Mouse (Mus musculus) left cerebral cortex, postnatal 25 days (tissue): Measurements from ENCODE around the gene Mapt. TPM values are rescaled to one million over a fixed set of nuclear protein-coding genes. Genes with fewer than 3 reads are reported as not detected.
"Not testable (repeated sequence)": the region's sequence is repeated elsewhere in the genome, so short reads cannot be mapped to it uniquely, and the experiment has no call there.

Source experiments
- DNase-seq, 2 experiments: peaks; one replicate each; pipeline ENCODE4 v3.0.0; 2022; ENCODE audit warnings: low spot score in 2 of 2, mixed read lengths in 1 of 2
- intact Hi-C: fragments of 180-260 bp; cut with DNase I; formaldehyde crosslinking; loops from one replicate; pipeline ENCODE4 v1.15.1; 2025
- total RNA-seq, 2 experiments: library from RNA; stranded (reverse); gene quantifications; 2 replicates each; pipeline ENCODE4 v1.2.3; 2021

The Mapt gene
- total RNA-seq, 2 experiments from 2014 or later: 323 to 328 TPM

DNA sequence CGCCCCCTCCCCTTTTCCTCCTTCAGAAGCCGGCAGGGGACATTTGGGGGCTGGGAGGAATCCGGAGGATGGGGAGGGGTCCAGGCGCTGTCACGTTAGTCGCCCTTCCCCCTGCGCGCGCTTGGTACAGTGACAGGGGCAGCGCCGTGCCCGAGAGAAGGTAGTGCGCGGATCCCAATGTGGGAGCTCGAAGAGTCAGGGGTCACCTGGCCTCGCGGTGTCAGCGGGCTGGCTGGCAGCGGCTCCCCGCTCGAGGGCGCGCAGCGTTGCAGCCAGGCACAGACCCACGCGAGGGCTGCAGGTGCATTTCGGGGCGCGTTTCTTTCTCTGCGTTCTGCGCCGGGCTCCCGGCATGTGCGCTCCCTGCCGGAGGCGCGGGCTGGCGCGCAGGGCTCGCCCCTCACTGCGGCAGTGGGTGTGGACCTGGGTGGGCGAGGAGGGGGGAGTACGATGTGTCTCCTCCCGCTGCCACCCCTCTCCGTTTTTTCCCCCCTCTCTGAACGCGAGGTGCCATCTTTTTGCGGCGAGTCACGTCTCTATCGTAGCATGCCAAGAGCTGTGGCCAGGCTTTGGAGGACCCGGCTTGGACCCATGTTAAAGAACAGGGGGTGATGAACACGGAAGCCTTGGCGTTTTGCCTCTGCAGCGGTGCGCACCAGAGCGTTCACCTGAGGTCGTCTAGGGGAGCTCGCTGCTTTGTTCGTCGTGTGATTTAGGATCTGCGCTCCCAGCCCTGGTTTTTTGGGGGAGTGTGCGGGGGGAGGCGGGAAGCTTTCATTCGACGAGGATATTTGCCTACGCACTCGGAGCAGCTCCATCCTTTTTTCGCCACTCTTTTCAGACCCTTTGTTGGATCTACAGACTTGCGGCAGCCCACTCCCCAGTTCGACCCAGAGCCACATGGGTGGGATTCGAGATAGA is 1.2 kb downstream of the Mapt start:
- intact Hi-C loops: loop anchor here (1.0 to 5.0 kb wide), 4 partner anchors 22 to 210 kb away; no protein-coding TSS in a partner anchor
- DNase-seq: peak; percentile 76 to 81

DNA sequence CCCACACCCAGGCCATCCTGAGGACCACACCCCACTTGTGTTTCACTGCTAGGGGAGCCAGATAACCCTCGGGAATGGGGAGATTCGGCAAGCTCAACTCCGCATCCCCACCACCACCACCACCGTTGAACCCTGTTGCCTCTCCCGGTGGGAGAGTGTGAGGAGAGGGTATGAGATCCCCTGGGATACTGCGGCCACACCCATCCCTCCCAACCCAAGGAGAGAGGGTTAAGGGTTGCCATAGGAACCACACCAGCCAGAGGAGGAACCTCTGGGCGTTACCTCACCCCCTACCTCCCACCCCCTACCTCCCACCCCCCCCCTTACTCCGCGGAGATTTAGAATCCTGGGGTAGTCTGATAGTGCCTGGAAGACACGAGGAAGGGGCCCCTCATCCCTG is 1.9 kb downstream of the Mapt start:
- intact Hi-C loops: loop anchor here (2.0 to 5.0 kb wide), 3 partner anchors 46 to 209 kb away; no protein-coding TSS in a partner anchor
- DNase-seq: no peak

DNA sequence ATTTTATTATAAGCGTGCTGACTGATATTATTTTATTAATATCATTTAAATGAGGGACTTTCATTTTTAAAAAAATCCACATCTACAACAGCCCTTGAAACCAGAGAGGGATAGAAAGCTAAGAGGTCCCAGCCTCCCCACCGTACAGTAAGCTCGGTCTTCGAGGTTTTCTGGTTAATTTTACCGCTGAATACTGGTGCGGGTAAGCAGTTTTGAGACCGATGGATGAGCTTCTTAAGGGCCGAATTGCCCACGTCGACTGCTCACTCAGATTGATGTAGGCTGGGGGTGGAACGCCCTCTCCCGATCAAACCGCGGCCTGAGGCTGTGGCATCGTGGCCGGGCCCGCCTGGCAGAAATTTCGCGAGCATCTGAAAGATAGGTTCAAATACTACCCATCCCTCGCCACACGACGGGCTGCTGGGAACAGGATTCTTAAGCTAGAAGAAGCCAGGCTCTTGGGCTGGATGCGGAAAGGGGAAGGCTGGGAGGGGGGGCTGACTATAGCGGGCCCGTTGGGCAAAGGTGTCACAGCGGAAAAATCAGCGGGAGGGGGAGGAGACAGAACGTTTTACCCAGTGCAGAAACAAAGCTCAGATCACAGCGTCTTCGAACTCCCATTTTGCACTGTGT is 2.5 kb downstream of the Mapt start:
- intact Hi-C loops: loop anchor here (2.0 to 5.0 kb wide), 3 partner anchors 45 to 209 kb away; no protein-coding TSS in a partner anchor
- peak in 1 of 2 experiments; percentile 33 for DNase-seq

DNA sequence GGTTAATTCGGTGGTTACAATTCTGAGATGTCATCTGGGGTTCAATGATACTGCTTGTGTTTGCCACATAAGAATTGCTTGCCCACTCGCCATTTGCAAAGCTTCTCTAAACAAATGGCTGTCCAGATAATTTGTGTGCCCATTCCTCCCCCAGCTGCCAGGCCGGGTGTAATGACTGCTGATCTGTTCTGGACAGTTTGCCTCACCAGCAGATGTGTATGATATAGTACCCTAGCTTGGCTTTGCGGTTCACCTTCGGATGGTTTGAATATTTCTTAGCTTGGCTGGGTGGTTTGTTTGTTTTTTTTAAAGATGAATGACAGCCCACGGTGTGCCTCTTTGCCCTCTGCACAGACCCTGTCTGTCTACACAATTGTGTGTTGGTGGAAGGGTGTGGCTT is 3.5 kb downstream of the Mapt start:
- DNase-seq: no peak
- intact Hi-C loops: loop anchor here (5.0 kb wide), 1 partner anchor 208 kb away; no protein-coding TSS in a partner anchor

DNA sequence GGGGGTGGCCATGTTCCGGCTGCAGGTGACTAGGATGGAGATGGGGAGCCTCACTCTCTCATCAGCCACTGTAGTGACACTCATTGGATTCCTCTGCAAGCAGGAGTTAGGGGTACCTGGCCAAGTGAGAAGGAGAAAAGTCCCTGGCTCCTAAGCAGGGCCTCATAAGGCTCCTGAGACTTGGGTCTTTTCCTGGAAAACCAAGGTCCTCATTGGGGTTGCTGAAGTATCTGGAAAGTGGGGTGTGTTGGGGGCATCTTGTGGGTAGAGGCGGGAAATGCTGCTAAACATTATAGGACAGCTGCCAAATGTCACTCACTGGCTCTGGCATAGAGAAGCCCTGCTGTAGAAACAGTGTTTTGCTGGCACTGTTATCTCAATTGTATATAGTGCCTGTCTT is 4.7 kb downstream of the Mapt start:
- intact Hi-C loops: no loop called here
- DNase-seq: no peak

DNA sequence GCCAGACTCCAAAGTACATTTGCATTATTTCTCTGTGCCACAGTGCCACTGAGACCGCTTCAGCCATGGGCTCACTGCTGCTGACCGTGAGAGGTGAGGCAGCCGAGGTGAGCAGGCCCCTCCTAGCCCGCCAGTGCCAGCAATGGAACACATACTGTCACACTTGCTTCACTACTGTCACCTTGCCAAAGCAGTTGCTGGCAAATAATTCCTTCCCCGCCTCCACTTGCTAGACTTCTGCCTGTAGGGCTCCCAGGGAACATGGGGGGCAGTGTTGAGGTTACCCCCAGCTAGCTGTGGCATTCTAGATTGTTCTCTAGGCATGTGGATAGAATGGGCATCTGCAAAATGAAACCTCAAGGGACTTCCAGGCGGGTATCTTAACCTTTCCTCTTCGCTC is 6.0 kb downstream of the Mapt start:
- intact Hi-C loops: no loop called here
- peak in 1 of 2 experiments; percentile 60 for DNase-seq

DNA sequence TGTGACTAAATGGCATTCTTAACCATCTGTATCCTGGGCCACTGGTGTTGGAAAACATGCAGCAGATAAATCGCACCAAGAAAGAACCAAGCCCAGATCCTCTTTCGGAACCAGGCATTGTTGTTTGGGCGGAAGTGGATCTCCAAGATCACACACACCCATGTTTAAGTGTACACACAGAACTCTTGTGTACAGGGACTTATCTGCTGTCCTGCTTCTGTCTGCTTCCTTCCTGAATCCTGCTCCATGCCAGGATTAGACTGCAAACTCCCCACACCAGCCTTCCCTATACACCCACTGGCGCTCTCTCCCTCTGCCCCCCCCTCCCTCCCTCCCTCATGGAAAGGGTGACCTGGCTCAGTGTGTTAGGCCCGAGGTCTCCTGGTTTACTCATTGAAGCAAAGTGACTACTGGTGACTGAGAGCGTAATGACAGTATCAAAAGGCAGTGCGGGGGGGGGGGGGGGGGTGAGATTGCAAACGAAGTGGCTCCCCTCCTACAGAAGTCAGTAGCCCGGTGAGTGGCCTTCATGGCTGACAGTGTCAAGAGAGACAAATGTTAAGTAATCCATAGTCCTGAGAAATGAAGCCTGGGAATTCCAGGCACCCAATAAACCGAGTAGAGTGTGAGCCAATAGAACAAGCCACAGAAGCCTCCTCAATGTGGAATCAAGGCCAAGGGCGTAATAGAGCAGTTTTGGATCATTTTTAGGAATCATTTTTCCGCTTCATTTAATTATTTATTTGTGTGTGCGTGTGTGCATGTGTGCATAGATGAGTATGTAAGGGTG is 7.0 kb downstream of the Mapt start:
- intact Hi-C loops: no loop called here
- DNase-seq: no peak

DNA sequence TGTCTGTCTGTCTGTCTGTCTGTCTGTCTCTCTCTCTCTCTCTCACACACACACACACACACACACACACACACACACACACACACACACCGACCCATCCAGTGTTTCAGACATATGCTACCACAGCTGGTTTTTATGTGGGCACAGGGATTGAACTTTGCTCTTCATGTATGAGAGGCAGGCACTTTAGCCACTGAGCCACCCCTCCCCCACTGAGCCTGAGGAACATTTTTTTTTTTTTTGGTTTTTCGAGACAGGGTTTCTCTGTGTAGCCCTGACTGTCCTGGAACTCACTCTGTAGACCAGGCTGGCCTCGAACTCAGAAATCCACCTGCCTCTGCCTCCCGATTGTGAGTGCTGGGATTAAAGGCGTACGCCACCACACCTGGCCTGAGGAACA is 14.3 kb downstream of the Mapt start:
- DNase-seq, intact Hi-C loops: not testable (repeated sequence)

DNA sequence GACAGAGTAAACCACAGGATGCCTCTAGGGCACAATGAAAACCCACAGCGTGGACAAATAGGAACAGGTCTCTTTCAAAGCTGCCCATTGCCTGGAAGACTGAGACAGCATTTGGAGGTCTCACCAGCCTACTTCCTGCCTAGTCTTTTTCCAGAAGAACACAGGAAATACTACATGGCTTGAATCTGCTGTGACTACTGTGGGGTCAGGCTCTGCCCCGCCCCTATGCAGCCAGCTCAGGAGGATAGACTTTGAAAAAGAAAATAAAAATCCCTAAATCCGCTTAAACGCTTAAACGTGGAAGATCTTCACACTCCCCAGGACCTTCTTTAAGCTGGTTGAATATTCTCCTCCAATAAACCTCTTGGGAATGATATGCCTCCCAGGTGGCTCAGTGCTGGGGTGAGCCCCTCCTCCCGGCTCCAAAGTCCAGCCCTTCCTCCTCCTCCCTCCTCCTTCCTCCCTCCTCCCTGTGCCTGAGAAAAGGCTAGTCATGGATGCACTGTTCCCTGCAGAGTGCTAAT is 15.0 kb downstream of the Mapt start:
- intact Hi-C loops: no loop called here

DNA sequence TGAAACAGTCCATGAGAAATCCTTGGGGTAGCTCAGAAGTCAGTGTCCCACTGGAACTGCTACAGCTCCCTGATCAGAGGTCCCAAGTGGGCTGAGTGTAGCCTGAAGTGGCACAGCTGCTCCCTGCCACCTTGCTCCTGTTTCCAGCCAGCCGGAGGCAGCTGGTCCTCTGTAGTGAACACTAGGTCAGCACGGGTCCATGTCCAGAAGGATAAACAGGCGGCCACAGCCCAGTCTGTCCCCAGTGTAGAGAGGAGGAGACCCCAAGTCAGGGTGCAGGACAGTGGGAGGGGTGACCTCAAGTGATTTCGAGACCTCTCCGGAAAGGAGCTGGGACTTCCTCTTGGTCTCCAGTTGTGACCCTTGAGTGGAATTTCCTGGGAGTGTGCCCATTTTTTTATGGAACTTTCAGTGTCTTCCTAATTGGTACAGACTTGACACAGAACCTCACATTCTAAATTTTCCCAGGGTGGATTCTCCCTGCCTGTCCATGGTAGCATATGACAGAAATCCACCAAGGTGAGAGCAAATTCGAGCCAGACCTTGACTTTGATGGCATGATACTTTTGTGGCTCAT is 16.0 kb downstream of the Mapt start:
- no peak for DNase-seq
- intact Hi-C loops: no loop called here

More for the DNA sequence above, 15.0 kb downstream of the Mapt start:
- DNase-seq: no peak

DNA sequence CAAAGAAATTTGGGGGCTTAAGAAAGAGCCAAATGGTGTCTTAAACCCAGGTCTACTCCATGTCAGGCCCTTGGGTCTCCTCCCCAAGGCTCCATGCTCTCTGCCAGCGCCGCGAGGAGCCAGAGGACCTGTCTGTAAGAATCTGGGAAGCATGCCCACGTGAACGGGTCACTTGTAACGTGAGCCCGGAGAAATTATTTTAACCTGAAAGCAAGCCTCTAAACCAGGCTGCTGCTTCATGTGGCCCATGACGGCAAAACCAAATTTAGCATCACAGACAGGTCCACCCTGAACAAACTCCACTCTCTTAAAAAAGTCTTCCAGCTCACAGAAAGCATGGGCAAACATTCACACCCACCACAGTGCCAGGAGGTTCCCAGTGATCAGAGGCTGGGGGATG is 18.2 kb downstream of the Mapt start:
- intact Hi-C loops: no loop called here

DNA sequence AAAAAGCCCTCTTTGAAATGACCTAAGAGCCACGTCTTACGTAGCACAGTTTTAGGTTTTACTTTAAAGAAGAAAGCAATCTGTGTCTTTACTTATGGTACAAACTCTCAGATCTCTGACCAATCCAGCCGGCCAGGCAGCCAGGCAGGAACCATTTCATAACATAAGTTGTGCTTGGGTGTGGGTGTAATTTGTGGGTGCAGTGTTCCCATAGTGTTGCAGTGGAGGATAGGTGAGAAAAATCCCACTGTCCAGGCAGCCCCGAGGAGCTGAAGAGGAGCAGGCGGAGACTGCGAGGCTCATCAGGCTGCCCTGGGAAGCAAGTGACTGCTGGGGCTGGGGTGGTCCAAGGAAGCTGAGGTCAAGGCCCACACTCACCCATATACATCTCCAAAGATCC is 19.9 kb downstream of the Mapt start:
- intact Hi-C loops: no loop called here
- DNase-seq: peak; percentile 60 to 94

More for the DNA sequence above, 18.2 kb downstream of the Mapt start:
- DNase-seq: peak in 1 of 2 experiments; percentile 65

DNA sequence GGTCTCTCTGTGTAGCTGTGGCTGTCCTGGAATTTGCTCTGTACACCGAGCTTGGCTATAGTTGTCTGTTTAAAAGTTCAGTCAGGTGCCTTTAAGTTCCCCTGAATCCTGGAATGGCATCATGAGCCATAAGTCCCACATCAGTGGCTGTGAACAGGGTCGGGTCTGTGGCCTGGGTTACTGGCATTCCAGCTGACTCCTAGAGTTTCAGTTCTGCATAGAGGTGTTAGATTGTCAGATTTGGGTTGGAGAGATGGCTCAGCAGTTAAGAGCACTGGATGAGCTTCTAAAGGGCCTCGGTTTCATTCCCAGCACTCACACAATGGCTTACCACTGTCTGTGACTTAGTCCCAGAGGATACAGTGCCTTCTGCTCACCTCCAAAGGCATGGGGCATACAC is 20.9 kb downstream of the Mapt start:
- intact Hi-C loops: no loop called here
- no peak for DNase-seq

DNA sequence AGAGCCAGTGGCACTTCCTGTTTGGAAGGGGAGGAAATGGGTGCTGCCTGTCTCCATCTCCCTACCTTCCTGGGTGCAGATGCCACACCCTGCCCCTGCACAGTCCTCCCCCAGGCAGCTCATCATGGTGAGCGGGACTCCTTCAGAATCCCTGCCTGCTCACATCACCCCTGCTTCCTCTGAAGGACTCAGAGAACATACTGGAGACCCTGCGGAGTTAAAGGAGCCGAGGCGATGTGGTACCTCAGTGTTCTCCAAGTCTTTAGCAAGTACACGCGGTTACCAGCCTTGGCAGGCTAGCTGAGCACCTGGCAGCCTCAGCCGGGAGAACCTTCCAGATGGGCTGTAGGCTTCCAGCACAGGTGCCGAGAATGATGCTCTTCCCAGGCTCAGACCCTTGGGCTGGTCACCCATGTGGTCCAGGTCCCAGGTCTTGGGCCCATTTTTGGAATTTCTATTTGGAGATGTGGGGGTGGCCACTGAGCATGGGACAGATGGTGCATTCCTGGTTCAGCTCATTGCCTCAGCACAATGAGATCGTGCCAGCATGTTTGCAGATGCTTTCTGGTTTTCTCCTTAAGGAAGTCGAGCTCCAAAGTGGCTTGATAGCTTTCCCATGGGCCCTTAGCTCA is 23.3 kb downstream of the Mapt start:
- DNase-seq: peak; percentile 74 to 92
- intact Hi-C loops: loop anchor here (1.0 to 2.0 kb wide), 2 partner anchors 22 to 34 kb away; no protein-coding TSS in a partner anchor

DNA sequence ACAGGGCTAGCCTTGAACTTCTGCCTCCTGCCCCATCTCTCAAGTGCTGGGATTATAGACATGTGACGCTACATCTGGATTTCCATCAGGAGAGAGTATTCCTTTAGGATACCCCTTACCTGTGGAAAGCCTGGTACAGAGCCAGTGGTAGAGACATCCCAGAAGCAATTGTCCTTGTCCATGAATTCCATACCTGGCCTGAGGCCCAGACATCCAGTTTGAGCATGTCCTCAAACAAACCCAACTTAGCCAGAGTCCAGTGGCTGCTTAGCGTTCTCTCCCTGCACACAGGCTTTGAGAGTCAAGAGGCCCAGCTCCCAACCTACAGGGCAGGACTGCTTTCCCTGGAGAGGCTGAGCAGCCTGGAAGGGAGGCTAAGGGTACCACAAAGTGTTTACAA is 25.0 kb downstream of the Mapt start:
- intact Hi-C loops: no loop called here
- no peak for DNase-seq

DNA sequence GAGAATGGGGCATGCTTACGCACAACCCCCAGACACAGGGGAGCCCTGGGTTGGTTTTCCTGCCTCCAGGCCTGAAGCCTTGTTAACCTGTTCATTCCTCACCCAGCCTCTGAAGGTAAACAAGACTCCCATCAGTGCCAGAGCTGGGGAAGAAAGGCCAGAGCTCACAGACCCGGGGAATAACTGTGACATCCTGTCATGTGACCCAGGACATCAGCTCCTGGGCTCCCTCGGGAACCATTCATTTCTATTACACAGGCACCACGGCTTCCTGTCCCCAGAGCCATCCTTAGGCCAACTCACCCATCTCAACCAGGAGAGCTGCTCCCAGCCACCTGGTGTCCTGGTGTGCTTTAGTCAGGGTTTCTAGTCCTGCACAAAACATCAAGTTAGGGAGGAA is 27.8 kb downstream of the Mapt start:
- no peak for DNase-seq
- intact Hi-C loops: no loop called here

DNA sequence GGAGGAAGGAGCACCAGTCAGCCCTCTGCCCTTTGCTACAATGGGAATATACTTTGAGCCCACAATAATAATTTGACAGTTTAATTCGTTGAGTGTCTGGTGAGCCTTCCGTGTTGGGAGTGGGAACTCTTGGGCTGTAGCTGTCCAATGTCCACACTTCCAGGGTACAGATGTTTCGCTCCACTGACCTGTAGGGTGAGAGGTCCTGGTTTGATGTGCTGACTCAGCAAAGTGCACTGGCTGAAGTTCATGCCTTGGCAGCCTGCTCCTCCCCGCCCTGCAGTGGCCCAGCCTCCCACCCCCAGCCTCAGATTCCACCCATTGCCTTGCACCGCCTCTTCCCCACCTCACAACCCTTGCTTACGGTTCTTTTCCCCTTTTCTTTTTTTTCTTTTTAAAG is 33.5 kb downstream of the Mapt start:
- intact Hi-C loops: no loop called here
- no peak for DNase-seq

DNA sequence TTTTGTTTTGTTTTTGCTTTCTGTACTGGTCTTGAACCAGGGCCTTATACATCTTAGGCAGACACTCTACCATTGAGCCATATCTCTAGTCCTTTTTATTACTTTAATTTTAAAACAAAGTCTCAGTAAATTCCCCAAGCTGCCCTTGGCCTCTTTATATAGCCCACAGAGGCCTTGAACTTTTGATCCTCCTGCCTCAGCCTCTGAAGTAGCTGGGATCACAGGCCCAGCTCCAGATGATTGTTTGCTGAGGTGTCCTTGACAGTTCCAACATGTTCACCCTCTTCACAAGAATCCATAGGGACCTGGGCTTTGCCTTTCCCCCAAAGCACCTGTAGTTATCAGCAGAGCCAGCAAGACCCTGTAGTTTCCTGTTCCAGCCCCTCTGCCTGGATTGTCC is 34.5 kb downstream of the Mapt start:
- intact Hi-C loops: no loop called here
- no peak for DNase-seq

DNA sequence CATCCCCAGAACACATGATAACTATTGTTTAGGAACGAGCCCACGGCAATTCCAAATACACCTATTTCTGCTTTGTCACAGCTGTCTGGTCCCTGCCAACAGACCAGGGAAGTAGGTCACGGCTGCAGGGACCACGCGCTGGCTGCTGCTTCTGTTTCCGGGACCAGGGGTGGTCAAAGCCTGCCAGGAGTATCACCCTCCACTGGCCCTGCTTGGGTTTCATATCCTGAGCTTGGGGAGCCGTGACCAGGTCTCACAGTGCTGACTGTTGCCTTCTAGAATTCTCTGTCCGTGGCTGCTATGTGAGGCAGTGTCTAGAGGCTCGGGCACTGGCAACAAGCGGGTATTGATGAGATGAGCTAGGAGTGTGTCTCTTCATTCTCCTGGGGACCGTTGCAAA is 36.2 kb downstream of the Mapt start:
- DNase-seq: peak in 1 of 2 experiments; percentile 70
- intact Hi-C loops: no loop called here
